ENCODE assay signal across 18 mouse cellular contexts in the genomic region with DNA sequence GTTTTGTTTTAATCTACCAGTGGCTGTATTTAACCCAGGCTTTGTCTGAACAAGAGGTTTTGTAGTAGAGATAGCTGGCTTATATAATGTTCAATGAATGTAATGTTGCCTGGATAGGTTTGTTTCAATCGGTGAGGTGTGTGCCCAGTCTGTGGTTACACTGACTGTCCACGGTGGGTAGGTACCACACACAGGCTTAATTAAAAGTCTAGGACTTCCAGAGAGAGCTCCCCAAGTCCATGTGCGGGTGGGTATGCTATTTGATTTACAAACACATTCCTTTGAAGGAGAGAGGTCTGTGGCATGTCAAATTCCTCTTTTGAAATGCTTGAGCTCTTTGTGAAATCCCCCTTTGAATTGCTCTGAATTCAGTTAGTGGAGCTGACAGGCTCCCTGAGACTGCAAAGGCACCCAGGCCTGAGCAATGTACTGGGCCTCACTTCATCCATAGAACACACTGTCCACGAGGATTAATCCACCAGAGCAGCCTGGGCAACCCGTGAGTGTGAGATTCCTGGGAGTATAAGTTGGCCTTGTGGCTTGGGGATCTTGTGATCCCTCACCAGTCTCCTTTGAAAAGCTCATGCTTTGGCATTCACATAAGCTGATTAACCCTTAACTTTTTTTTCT. TPM values are rescaled to one million over a fixed set of nuclear protein-coding genes. Genes with fewer than 3 reads are reported as not detected.
DNase-seq lines count a peak whose midpoint lies in the region; ATAC-seq and TF ChIP-seq lines count a peak whose summit lies in the region.
"Had no signal": no experiment of that assay in that cellular context is flagged by ENCODE, and none has a peak within 500 bp of the region (broad histone marks: within the 10 kb centered on the region; RNA-seq: fewer than 3 reads in every experiment).

No protein-coding gene starts in this region.

- WGBS in forebrain, embryonic 10.5 days = 42% methylated on average over 5 of the region's 5 CpGs
- 23% methylated on average over 5 of the region's 5 CpGs for WGBS in forebrain, postnatal 0 days
- 18% methylated on average over 5 of the region's 5 CpGs for WGBS in forebrain, embryonic 13.5 days
- WGBS in midbrain, embryonic 14.5 days = 9% methylated on average over 5 of the region's 5 CpGs
- 36% methylated on average over 5 of the region's 5 CpGs for WGBS in cerebellum, adult 2 months

- intact Hi-C loops in left cerebral cortex, postnatal 36 days (cut with DNase I) = no loop called here
- intact Hi-C loops in left cerebral cortex, postnatal 14 days (cut with DNase I) = no loop called here

- no peak for TF ChIP-seq CTCF in forebrain, postnatal 0 days (IDR thresholded peaks at IDR 0.05; ENCODE audit: low read depth)
- no peak for TF ChIP-seq CTCF in cerebellum, adult 2 months (IDR thresholded peaks at IDR 0.05; ENCODE audit: borderline replicate concordance, insufficient read depth, low read depth, low read length)

- H3K9me3 ChIP-seq in forebrain, embryonic 10.5 days = no peaks in the 10 kb centered on the region
- no peaks in the 10 kb centered on the region for H3K9me3 ChIP-seq in forebrain, postnatal 0 days (ENCODE audit: low read length)
- no peaks in the 10 kb centered on the region for H3K9me3 ChIP-seq in forebrain, embryonic 13.5 days (replicated peaks)
- H3K9me3 ChIP-seq in midbrain, embryonic 14.5 days (ENCODE audit: control insufficient read depth, low read length) = no peaks in the 10 kb centered on the region
- H3K9me3 ChIP-seq: heart, embryonic 10.5 days; stomach, embryonic 15.5 days had no signal

- H3K9ac ChIP-seq in forebrain, postnatal 0 days = no peak overlapping the region; the same call in 1 of the 2 replicates
- H3K9ac ChIP-seq in forebrain, embryonic 13.5 days = no peak overlapping the region
- H3K9ac ChIP-seq in midbrain, embryonic 14.5 days (replicated peaks; ENCODE audit: low read length) = no peak overlapping the region
- H3K9ac ChIP-seq: lung, embryonic 14.5 days; stomach, embryonic 15.5 days had no signal

- H3K27me3 ChIP-seq in forebrain, embryonic 10.5 days (ENCODE audit: poor library complexity, severe bottlenecking) = no peaks in the 10 kb centered on the region
- no peaks in the 10 kb centered on the region for H3K27me3 ChIP-seq in forebrain, postnatal 0 days (ENCODE audit: insufficient read depth, low read length)
- H3K27me3 ChIP-seq in forebrain, embryonic 13.5 days = no peaks in the 10 kb centered on the region
- H3K27me3 ChIP-seq in midbrain, embryonic 14.5 days (ENCODE audit: control insufficient read depth, insufficient read depth, low read length) = no peaks in the 10 kb centered on the region
- no peaks in the 10 kb centered on the region for H3K27me3 ChIP-seq in cerebellum, adult 2 months (ENCODE audit: control insufficient read depth, insufficient read depth, low read length)
- H3K27me3 ChIP-seq: stomach, embryonic 15.5 days had no signal

- TF ChIP-seq POLR2A in cerebellum, adult 2 months (IDR thresholded peaks at IDR 0.05; ENCODE audit: borderline replicate concordance, insufficient read depth, low read length) = no peak

- no peak for DNase-seq in forebrain, embryonic 10.5 days (ENCODE audit: extremely low spot score, low spot score)
- no peak for DNase-seq in forebrain, postnatal 0 days
- peak; percentile 18 for DNase-seq in ZHBTc4 (ENCODE audit: low read depth, low spot score)
- peak; percentile 28 for DNase-seq in midbrain, embryonic 14.5 days
- DNase-seq in left cerebral cortex, postnatal 36 days (ENCODE audit: low spot score in 2 of 2) = no peak
- no peak for DNase-seq in cerebellum, adult 2 months
- DNase-seq in left cerebral cortex, postnatal 14 days (ENCODE audit: low spot score in 2 of 2) = no peak
- DNase-seq: cerebellum, adult 11-12 months; gastrocnemius, postnatal 10 days; heart, postnatal 4 days; layer of hippocampus, adult 9-11 months; liver; lung, embryonic 14.5 days; right cerebral cortex, adult 18-20 months; thymus, postnatal 14 days had no signal

- peaks cover 25% of the 10 kb centered on the region for H3K4me1 ChIP-seq in forebrain, embryonic 10.5 days
- H3K4me1 ChIP-seq in forebrain, postnatal 0 days (ENCODE audit: insufficient read depth) = no peaks in the 10 kb centered on the region
- peaks cover 9% of the 10 kb centered on the region; the same call in 1 of the 2 replicates for H3K4me1 ChIP-seq in forebrain, embryonic 13.5 days
- 0 out of 2 replicates have a peak, but pooled peaks cover 6% of the 10 kb centered on the region for H3K4me1 ChIP-seq in midbrain, embryonic 14.5 days (ENCODE audit: control insufficient read depth, insufficient read depth, low read length)
- H3K4me1 ChIP-seq in cerebellum, adult 2 months (ENCODE audit: control insufficient read depth, insufficient read depth, low read length) = no peaks in the 10 kb centered on the region
- H3K4me1 ChIP-seq: heart, embryonic 10.5 days; stomach, embryonic 15.5 days had no signal

- H3K27ac ChIP-seq in forebrain, embryonic 10.5 days = peak overlapping the region; percentile 59
- H3K27ac ChIP-seq in forebrain, postnatal 0 days (ENCODE audit: low read depth, low read length) = no peak overlapping the region
- H3K27ac ChIP-seq in forebrain, embryonic 13.5 days = no peak overlapping the region
- H3K27ac ChIP-seq in midbrain, embryonic 14.5 days (replicated peaks; ENCODE audit: low read depth, low read length) = no peak overlapping the region
- no peak overlapping the region for H3K27ac ChIP-seq in cerebellum, adult 2 months (ENCODE audit: insufficient read depth, low read length)
- H3K27ac ChIP-seq: heart, embryonic 10.5 days; stomach, embryonic 15.5 days had no signal

- no peak overlapping the region for H3K4me3 ChIP-seq in forebrain, embryonic 10.5 days
- no peak overlapping the region for H3K4me3 ChIP-seq in forebrain, postnatal 0 days (ENCODE audit: low read depth, low read length)
- H3K4me3 ChIP-seq in forebrain, embryonic 13.5 days = no peak overlapping the region
- H3K4me3 ChIP-seq in midbrain, embryonic 14.5 days (replicated peaks; ENCODE audit: low read depth, low read length) = no peak overlapping the region
- H3K4me3 ChIP-seq in cerebellum, adult 2 months (replicated peaks; ENCODE audit: insufficient read depth, low read depth, low read length) = no peak overlapping the region
- H3K4me3 ChIP-seq: heart, embryonic 10.5 days; stomach, embryonic 15.5 days had no signal

- ATAC-seq in forebrain, postnatal 0 days = no peak
- 0 out of 2 replicates have a peak, but pooled peaks have one; percentile 36 for ATAC-seq in forebrain, embryonic 13.5 days
- ATAC-seq in midbrain, embryonic 14.5 days (ENCODE audit: low FRiP score, low TSS enrichment) = peak; percentile 34; the same call in 1 of the 2 replicates

- H3K36me3 ChIP-seq in forebrain, embryonic 10.5 days (replicated peaks) = peaks cover 29% of the 10 kb centered on the region
- H3K36me3 ChIP-seq in forebrain, postnatal 0 days (ENCODE audit: insufficient read depth) = peaks cover 18% of the 10 kb centered on the region
- H3K36me3 ChIP-seq in forebrain, embryonic 13.5 days (ENCODE audit: poor library complexity, severe bottlenecking) = peaks cover 28% of the 10 kb centered on the region
- peaks cover 25% of the 10 kb centered on the region for H3K36me3 ChIP-seq in midbrain, embryonic 14.5 days (ENCODE audit: control insufficient read depth, insufficient read depth, low read length)

- H3K4me2 ChIP-seq in forebrain, postnatal 0 days (ENCODE audit: low read depth) = no peak overlapping the region
- H3K4me2 ChIP-seq in forebrain, embryonic 13.5 days = no peak overlapping the region
- H3K4me2 ChIP-seq in midbrain, embryonic 14.5 days (ENCODE audit: low read length) = no peak overlapping the region
- H3K4me2 ChIP-seq: lung, embryonic 14.5 days; stomach, embryonic 15.5 days had no signal

RNA-seq across cellular contexts. Expression of a gene that starts 3.7 kb away (rescaled TPM):
- polyA plus RNA-seq in forebrain, embryonic 10.5 days (2016; fragmentation: Nextera tagmentation; extraction: Ambion mirVana) = 0.55 and 1.1 TPM in 2 replicates
- total RNA-seq in forebrain, postnatal 0 days (2014; rRNA removed) = 0.86 and 1.8 TPM in 2 replicates
- polyA plus RNA-seq in forebrain, postnatal 0 days (2015; fragmentation: Nextera tagmentation; extraction: Ambion mirVana) = 2.2 and 2.3 TPM in 2 replicates
- polyA plus RNA-seq in forebrain, embryonic 13.5 days (2015; fragmentation: Nextera tagmentation; extraction: Ambion mirVana) = 0.66 and 0.87 TPM in 2 replicates
- 0.13 TPM in 1 of 2 replicates, not detected in the other for polyA plus RNA-seq in midbrain, embryonic 14.5 days (2014; fragmentation: Nextera tagmentation; extraction: Ambion mirVana)
- total RNA-seq in left cerebral cortex, postnatal 36 days (2021) = under 1 TPM; 0.30 to 0.32 TPM
- polyA plus RNA-seq in cerebellum, adult 2 months (2012; rRNA removed) = 0.36 and 0.39 TPM in 2 replicates
- total RNA-seq in left cerebral cortex, postnatal 14 days (2021) = under 1 TPM; 0.53 to 0.72 TPM
- total RNA-seq: gastrocnemius, postnatal 10 days; heart, postnatal 4 days had no signal
- polyA plus RNA-seq: heart, embryonic 10.5 days; lung, embryonic 14.5 days had no signal

Comparison
In these comparisons a context has a peak if more than half of its experiments do, and no peak if none do; other contexts are left out.
1. DNase-seq: peak in ZHBTc4 (single experiment) and midbrain, embryonic 14.5 days (single experiment); none in forebrain, embryonic 10.5 days (single experiment), forebrain, postnatal 0 days (single experiment), left cerebral cortex, postnatal 36 days (0 of 2), cerebellum, adult 2 months (0 of 2) and left cerebral cortex, postnatal 14 days (0 of 2).